Mouse (Mus musculus) adrenal gland, postnatal 4 days (tissue): ENCODE data around the gene Fus. TPM values are rescaled to one million over a fixed set of nuclear protein-coding genes. Genes with fewer than 3 reads are reported as not detected.
A peak's percentile ranks its signal among the peaks of the same experiment; 100 is the strongest.
"Not testable (repeated sequence)": the region's sequence is repeated elsewhere in the genome, so short reads cannot be mapped to it uniquely, and the experiment has no call there.

Experiments
- DNase-seq, 2 experiments: peaks; one replicate each; pipeline ENCODE4 v3.0.0; 2021 to 2022; ENCODE audit warnings: low spot score in 2 of 2, mixed read lengths in 2 of 2
- total RNA-seq, 2 experiments: library from RNA; stranded (reverse); gene quantifications; 2 replicates each; pipeline ENCODE4 v1.2.3; 2021

Fus gene
- total RNA-seq, 2 experiments from 2014 or later = 555 to 559 TPM

DNA sequence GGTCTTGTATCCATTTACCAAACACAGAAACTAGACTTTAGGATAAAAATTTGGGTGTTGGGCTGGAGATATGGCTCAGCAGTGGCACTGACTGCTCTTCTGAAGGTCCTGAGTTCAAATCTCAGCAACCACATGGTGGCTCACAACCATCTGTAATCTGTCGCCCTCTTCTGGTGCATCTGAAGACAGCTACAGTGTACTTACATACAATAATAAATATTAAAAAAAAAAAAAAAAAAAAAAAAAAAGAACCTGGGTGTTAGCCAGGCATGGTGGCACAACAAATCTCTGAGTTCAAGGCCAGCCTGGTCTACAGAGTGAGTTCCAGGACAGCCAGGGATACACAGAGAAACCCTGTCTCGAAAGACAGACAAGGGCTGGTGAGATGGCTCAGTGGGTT is 25.2 kb upstream of the Fus start:
- not testable (repeated sequence) for DNase-seq

DNA sequence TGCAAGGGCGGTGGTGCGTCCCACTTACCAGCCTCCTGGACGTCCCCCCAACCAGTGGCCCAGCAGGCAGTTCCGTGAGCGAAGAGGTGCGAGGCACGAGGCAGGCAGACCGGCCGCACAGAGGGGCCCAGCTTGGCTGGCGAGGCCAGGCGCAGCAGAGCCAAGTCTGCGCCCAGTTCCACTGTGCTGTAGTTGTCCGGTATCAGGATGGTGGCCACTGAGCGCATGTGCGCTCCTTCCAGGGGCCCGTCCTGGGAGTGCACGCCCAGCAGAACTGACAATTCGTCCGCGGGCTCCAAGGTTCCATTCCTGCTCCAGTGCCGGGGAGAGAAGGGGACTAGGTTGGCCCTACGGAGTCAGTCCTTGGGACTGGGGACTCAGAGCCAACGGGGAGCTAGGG is 22.6 kb upstream of the Fus start:
- DNase-seq = no peak

DNA sequence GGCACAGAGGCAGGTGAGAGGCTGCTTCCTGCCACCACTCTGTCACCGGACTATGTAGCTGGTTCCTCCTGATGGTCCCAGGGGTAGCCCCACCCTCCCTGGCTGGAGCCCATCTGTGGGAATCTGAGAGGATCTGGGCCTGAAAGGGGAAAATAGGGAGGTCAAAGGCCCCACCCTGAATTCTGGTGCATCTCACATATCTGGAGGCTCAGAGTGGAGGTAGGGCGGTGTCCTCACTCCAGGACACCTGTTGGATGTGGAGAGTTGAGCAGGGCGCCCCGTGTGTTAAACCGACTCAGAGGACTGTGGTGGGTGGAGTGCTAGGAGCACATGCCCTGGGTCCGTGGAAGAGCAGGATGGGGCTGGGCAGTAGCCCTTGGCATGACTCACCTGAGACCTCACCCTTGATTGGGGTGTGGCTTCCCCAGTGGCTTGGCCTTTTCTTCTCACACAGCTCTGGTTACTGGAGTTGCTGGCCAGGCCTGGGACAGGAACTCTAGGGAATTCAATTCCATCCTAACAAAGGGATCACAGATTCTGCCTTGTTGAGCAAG is 20.7 kb upstream of the Fus start, which contains the start of gene Prss36:
TSS of gene Prss36 (minus strand) at position 256 of the 554 bp plus-strand sequence.
- DNase-seq = no peak

DNA sequence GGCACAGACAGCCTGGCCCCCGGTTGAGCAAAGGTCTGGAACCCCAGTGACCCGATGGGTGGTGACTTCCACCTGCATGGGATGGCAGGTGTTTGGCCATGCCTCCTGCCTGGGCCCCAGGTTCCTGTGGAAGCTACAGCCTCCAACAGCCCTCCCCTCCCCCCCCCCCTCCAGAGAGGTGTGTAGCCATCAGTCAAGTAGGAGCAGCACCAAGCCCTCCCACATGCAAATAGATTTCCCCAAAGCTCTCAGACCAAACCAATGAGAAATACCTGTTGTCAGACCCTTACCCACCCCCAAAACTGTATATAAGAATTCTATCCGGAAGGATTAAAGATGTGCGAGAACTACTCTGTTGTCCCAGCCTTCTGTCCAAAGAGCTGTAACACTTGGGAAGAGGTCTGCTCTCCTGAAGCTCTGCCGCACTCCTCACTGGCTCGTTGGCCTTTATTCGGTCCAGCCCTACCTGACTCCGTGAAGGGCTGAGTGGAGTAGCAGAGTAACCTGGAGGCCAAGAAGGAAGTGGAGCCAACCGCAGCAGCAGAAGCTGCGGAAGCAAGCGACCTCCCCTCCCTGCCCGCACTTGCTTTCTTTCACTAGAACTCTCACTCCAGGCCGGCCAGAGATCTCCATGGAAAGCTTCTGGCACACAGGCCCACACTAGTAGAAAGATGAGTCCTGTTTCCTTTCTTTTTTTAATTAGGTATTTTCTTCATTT is 14.2 kb upstream of the Fus start:
- DNase-seq = no peak

DNA sequence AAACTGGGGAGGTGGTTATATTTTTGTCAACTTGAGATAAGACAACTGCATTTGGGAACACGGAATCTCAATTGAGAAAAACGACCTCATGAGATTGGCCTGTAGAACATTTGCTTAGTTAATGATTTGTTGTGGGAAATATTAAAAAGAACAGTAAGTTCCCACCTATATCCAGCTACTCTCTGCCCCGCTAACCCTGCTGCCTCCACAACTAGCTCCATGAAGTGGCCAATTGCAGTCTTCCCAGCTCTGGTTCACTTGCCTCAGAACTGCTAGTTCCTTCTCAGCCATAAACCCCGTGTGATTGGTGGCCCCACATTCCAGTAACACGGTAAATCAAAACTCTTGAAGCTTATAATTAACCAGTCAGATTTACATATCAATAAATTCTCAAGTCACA is 7.9 kb upstream of the Fus start:
- no peak for DNase-seq

DNA sequence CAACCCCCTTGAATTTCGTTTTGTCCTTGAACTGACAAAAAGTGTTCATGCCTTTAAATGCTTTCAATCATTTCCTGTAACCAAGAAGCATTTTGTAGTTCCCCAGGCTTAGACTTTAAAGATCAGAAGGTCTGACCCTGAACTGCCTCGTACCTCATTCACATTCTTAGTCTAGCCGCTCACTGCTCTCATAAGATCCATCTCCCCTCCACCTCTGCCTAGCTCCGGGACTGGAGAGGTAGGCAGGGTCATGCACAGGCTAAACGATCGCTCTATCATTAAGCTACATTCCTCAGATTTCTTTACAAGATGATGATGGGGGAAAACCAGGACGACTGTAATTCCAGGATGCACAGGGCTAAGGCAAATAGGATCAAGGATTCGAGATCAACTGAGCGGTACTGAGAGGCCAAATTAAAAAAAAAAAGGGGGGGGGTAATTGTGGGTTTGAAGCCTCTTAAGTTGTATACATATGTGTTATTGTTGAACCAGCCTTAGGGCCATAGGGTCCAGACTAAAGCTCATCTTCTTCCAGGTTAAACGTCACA is 812 bp upstream of the Fus start:
- DNase-seq = no peak

DNA sequence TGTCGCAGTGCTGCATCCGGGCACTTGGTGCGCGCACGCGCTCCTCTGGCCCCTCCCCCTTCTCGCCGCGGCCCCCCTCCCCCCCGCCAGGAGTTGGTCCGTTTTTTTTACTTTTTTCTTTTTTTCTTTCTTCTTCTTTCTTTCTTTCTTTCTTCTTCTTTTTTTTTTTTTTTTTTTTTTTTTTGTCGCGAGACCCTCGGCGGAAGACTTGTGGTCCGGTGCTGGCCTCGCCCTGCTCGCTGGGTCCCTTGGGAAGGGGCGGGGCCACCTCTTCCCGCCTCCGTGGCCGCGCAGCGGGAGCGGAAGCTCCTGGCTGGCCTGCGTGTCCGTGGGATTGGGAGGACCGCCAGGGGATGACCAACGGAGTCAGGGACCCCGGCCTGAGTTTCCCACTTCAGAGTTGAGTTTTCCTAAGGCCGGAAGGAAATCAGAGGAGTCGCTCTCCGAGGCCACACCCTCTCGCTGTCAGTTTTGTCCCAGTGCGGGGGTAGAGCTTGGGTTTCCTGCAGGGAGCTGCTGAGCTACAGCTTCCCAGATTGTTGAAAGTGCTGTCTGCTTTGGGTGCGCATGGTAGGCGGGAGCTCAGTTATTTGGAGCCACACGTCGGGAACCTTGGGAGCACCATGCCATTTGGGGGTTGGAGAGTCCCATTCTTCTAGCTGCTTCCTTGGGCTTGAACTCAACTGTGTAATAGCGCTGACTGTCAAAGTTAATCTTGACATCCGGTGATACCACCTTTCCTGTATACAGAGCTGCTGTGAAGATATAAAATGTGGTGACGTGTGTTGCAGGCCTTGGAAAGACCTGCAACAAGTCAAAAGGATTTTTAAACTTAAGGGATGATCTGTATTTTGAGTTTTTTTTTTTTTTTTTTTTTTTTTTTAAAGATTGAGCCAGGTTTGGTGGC is 918 bp downstream of the Fus start:
- peak; percentile 33 to 58 for DNase-seq

DNA sequence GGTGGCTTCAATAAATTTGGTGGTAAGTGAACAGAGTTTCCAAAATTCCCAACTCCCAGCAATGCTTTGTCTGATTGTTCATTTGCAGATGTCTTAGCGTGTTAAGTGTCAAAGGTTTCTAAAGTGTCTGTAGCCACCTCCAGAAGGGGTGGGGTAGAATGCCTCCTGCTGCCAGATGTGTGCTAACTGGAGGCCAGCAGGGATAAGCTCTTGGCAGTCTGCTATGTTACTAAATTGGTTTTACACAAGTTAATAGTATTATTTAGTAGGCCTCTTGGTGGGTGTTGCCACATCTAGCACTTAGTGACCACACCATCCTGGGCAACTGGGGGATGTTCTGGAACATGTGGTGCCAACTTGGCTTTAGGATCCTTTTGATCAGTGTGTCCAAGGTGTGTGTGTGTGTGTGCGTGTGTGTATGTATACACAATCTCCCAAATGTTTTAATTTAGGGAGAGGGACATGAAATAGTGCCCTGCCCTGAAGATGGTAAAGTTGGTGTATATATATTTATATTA is 7.2 kb downstream of the Fus start:
- no peak for DNase-seq

DNA sequence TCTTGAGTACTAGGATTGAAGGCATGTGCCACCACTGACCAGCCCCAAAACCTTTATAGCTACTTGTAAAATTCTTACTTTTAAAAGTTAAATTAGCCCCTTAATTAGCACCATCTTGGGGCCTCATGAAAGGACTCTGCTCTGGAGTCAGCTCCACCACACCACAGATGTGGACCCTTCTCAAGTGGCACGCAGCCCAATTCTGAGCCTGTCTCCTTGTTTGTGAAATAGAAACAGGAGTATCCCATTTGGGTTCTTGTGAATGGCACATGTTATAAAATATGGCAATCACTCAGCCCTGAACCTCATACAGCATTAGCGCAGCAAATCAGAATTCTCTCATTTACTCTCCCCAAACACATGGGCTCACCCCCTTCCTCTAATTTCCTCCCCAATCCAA is 11.6 kb downstream of the Fus start:
- no peak for DNase-seq

DNA sequence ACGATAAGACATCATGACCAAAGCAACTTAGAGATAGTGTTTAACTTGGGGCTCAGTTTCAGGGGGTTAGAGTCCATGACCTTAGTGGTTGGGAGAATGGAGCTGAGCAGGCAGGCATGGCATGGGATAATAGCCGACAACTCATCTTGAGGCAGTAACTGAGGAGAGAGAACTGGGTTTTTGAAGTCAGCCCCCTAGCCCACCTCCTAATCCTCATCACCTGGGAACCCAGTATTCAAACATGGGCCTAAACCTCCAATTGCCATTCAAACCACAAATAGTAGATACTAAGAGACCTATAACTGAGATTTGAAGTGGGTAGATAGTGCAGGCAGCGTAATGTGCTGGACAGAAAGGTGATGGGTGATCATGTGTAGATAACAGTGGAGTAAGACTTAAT is 13.3 kb downstream of the Fus start:
- no peak for DNase-seq

DNA sequence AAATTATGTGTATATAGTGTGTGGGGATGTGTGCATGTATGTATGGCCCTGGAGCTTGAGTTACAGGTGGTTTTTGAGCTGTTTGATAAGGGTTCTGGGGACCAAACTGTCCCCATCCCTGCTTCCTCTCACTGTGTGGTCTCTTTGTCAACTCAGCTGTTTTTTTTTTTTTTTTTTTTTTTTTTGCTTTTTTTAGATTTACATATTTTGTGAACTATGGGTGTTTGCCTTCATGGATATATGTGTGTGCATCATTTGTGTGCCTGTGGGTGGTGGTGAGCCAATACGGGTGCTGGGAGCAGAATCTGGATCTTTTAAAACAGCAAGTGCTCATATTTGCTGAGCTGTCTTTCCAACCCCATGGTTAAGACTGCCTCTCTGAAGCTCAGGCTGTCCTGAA is 21.6 kb downstream of the Fus start:
- DNase-seq = no peak

DNA sequence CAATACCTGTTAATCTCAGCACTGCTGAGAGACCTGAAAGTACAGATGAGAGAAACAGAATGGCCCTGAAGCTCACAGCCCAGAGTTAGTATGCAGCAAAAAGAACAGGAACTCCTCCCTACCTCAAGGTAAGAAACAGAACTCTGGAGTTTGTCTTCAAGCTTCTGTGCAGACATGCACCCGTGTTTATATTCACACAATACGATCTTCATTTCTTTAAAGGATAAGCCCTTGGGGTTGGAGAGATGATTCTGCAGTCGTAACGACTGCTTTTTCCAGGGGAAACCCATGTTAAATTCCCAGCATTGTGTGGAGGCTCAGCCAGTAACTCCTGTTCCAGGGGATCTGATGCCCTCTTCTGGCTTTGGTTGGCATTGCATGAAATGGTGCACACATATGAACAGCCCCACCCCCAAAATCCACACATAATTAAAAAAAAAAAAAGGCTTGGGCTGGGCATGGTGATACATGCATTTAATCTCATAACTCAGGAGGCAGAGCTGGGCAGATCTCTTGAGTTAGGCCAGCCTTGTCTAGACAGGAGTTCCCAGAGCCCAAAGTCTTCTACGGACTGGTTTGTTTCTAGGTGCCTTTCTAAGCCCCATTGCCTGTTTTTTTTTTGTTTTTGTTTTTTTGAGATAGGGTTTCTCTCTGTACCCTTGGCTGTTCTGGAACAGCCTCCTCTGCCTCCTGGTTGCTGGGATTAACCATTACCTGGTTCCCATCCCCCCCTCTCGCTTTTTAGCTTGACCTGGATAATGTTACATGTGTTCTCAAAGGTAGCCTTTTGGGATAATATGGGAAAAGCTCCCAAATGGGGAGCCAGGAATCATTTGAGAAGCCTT is 24.6 kb downstream of the Fus start:
- peak in 1 of 2 experiments; percentile 39 for DNase-seq

DNA sequence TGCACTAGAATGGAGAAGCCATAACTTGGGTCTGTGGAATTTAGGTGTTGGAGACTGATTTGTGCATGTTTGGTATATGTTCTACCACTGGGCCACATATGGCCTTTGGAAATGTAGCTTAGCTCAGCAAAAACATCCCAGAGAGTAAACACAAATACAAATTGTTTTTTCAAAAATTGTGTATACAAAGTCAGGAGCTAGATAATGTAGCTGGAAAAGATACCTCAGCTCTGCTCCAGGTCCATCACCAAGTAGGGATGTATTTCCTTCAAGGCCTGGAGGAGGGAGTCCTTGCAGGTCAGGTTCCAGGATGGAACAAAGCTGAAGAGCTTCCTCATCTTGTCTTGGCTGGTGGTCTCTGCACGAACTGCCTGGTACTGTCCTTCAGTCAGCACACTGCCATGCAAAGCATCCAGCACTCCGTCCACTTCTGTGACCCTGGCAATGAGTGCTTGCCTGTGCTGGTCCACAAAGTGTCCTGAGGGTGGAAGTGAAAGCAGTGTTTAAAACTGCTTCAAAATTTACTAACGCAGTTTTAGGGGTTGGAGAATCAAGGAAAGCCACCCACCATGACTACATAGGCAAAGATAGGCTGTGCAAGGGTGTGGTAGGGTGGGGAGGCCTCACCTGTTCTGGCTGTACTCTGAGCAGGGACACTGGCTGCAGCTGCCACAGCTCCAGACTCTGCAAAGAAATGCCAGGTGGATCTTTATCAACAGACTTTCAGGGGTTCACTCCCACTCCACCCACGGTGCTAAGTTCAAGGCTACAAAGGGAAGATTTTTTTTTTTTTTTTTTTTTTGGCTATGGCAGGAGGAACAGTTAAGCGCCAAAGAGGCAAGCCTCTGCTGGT is 25.5 kb downstream of the Fus start:
- no peak for DNase-seq

DNA sequence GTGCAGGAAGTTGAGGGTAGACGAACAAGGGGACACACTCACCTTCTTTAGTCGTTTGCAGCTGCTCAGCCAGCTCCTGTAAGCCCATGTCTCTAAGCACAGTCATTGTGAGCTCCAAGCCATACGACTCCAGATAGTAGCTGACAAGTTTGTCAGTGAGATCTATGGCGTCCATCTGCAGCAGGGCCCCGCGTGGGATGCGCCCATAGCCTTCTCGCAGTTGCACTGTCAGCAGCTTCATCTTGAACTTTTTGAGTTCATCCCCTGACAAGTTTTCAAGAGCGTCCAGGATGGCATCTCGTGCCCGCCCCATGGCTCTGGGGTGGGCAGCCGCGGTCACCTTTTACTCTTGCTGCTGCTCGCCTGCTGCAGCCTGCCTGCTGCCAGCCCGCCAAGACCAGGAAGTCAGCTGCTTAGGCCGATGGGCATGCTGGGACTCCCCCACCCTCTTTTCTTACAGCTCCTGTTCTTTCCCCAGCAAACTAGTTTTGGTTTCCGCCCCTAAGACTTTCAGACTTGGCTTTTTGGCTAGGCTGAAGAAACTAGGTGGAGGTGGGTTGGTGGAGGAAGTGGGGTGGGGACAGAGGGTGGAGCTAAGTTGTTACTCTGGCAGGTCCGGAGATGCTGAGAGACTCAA is 26.2 kb downstream of the Fus start, which contains the start of gene Pycard:
TSS of gene Pycard (minus strand) at position 527 of the 637 bp plus-strand sequence.
- DNase-seq = peak; percentile 21 to 22

DNA sequence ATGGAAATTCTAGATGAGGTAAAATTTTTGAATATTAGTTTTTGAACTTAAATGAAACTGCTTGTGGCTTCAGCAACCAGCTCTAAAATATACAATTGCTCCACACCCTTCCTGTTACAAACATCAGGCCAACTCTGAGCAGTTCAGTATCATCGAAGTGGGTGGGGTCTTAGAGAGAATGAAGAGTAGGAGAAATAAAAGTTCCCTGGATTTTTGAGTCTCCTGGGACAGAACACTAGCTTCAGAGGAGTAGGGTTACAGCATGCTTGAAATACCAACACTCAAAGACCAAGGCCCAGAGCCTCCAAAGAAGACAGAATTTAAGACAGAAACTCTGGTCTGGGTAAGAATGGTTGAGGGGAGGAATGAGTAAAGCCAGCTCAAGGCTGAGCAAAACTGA is 32.2 kb downstream of the Fus start:
- DNase-seq = no peak

DNA sequence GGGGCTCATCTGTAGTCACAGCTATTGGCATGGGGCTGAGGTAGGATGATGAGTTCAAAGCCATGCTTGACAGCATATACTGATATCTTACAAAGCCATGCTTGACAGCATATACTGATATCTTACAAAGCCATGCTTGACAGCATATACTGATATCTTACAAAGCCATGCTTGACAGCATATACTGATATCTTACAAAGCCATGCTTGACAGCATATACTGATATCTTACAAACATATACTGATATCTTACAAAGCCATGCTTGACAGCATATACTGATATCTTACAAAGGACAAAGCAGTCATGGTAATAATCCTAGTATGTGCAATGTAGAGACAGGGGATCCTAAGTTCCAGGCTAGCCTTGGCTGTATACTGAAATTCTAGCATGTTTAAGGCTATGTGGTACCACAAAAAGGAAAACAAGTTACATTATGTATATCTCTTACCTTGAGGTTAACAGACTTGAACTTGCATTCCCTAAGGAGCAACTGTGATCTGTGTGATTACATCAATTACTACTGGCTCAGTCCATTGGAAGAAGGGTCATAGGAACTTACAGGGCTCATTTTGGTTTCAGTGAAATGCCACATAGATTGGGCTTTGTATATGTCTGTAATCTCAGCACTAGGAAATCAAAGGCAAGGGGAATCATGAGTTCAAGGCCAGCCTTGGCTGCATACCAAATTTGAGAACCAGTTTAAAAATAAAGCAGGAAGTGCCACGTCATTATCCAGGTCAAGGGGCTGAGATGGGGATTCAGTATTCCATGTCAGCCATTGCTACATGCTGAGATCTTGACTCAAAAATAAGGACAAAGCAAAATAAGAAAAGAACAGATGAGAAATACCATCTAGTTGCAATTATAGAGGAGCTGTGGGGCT is 33.1 kb downstream of the Fus start:
- no peak for DNase-seq

DNA sequence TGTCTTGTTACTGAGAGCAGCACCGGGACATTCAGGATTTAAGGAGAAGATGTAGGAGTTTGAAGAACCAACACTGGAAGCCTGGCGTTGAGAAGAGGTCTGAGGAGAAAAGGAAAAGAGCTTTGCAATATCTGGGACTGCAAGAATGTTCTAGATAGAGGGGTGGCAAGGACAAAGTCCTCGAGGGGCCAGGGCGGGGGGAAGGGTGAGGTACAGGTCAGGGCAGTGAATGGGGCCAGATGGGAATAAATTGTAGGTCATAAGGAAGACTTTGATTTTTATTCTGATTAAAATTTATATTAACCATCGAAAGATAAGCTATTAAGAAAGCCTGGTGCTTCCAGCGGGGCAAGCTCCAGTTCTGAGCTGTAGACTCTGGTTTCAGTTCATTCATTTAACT is 35.8 kb downstream of the Fus start:
- DNase-seq = no peak

DNA sequence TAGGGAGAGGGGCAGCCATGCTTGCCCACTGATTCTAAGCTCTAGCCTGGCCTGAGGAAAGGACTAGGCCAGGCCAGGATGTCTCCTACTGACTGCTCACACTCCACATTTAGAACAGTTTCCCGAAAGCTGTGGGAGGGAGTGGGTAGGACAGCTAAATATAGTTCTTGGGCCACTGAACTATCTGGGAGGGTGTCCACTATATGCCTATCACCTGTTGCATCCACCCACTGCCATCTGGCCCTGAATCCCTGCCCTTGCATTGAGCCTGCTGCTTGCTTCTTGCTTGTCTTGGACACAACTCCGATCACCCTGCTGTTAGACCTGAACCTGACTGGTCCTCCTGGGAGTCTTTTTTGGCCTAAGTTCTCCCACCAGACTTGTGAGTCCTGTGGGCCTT is 36.4 kb downstream of the Fus start, which contains the start of gene Trim72:
TSS of gene Trim72 (plus strand) at position 262 of the 400 bp plus-strand sequence.
- no peak for DNase-seq
